Mouse (Mus musculus): Measurements from ENCODE around the gene Pdpn.
"Not testable (repeated sequence)": the region's sequence is repeated elsewhere in the genome, so short reads cannot be mapped to it uniquely, and the experiment has no call there.

Pdpn gene

GRCm38 (mm10) chr4:143299325-143300070, at the start of gene Pdpn:
TSS of gene Pdpn (minus strand) at chr4:143299564.
- peak; percentile 58 for DNase-seq (ENCODE audit: low read depth, low spot score)

DNA sequence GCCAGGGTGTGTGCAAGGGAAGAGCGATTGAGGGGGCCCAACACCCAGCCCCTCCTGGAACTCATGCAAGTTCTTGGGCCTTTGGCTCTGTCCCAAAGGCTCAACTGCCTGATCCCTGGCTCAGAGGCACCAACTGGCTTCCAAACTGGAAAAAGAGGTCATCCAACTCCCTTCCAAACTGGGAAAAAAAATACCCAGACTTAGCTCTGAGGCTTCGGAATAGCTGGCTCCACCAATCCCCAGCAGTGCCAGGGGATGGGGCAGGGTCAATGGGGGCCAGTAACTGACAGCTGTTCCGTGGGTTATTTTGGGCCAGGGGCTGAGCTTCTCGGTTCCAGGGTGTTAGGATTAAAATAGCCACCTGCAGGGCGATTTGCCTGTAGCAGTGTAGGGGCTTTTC, 49.3 kb upstream of the Pdpn start:
- DNase-seq (ENCODE audit: low read depth, low spot score) = peak; percentile 78

DNA sequence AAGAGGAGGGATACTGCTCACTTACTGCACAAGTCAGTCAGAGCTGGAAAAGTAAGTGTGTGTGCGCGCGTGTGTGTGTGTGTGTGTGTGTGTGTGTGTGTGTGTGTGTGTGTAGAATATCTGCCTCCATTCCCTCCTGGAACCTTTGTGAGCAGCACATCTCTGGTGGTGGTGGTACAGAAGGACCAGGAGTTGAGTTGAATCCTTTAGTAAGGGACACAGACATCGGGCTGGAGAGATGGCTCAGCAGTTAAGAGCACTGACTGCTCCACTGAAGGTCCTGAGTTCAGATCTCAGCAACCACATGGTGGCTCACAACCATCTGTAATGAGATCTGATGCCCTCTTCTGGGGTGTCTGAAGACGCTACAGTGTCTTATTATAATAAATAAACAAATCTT, 46.1 kb upstream of the Pdpn start:
- DNase-seq (ENCODE audit: low read depth, low spot score) = not testable (repeated sequence)

GRCm38 (mm10) chr4:143341470-143341869, 42.1 kb upstream of the Pdpn start:
- no peak for DNase-seq (ENCODE audit: low read depth, low spot score)

- DNase-seq (ENCODE audit: low read depth, low spot score) = no peak
These were observed 40.4 kb upstream of the Pdpn start for GRCm38 (mm10) chr4:143339808-143340207.

DNA sequence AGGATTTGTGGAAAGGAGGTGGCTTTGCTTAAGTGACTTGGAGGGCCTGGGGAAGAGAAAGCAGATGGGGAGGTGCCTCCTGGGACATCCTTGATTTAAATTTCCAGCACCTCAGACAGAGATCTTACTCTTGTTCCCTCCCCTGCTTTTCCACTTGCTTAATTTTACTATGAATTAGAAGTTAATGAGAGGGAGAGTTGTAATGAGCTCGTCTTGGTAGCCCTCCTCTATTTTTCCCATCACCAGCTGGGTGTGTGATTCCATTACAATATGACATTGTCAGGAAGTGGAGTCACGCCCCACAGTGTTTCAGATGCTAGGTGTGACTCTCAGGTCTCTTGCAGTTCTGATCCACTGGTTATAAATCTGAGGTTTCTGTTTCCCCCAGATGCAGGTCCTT, 36.7 kb upstream of the Pdpn start:
- DNase-seq (ENCODE audit: low read depth, low spot score) = no peak

DNA sequence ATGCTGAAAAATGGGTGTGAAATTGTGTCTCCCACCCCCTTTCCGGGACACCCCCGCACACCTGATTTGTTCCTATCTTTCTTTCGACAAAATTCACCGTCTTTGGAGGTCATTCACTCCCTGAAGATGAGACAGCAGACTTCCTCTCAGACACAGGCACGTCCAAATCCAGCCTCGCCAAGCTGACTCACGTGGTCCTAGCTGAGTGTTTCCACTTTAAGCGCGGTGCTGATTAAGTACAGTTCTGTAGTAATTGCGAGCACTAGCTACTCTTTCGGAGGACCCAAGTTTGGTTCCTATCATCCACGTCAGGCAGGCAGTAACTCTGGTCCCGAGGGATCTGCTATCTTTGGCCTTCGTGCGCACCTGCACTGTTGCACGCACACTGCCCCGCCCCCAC, 35.6 kb upstream of the Pdpn start:
- peak; percentile 29 for DNase-seq (ENCODE audit: low read depth, low spot score)

DNA sequence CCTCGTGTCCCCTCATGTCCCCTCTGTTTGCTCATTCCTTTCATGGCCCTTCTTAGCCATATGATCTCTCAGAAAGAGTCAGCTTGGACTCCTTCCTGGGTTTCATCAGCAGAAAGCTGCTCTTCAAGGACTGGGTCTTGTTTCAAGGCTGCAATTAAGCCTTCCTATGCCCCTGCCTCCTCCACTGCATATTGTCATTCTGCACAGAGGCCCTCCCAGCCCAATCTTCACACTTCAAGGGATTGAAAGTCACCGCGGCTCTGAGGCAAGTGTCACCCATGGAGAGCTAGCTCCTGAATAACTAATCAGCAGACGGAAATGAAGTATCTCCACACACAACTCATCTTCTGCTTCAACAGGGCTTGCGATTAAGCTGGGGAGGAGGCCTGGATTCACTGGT, 34.8 kb upstream of the Pdpn start:
- peak; percentile 30 for DNase-seq (ENCODE audit: low read depth, low spot score)

- DNase-seq (ENCODE audit: low read depth, low spot score) = no peak
These were observed 32.4 kb upstream of the Pdpn start for GRCm38 (mm10) chr4:143331787-143332186.

GRCm38 (mm10) chr4:143330566-143330965, 31.2 kb upstream of the Pdpn start:
- peak; percentile 84 for DNase-seq (ENCODE audit: low read depth, low spot score)

DNA sequence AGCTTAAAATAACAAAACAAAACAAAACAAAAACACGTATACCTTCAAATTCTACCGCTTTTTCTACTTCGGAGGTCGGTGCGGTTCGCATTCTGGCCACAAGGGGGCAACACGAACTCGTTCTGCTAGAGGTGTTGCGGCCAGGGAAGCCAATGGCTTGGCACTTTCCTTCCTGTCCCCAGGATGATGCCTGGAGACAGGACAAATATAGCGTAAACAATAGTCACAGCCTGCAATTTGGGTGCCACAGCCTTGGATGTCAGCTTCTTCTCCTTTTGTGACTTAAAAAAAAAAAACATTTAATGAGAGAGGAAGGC, 26.2 kb upstream of the Pdpn start:
- peak; percentile 46 for DNase-seq (ENCODE audit: low read depth, low spot score)

DNA sequence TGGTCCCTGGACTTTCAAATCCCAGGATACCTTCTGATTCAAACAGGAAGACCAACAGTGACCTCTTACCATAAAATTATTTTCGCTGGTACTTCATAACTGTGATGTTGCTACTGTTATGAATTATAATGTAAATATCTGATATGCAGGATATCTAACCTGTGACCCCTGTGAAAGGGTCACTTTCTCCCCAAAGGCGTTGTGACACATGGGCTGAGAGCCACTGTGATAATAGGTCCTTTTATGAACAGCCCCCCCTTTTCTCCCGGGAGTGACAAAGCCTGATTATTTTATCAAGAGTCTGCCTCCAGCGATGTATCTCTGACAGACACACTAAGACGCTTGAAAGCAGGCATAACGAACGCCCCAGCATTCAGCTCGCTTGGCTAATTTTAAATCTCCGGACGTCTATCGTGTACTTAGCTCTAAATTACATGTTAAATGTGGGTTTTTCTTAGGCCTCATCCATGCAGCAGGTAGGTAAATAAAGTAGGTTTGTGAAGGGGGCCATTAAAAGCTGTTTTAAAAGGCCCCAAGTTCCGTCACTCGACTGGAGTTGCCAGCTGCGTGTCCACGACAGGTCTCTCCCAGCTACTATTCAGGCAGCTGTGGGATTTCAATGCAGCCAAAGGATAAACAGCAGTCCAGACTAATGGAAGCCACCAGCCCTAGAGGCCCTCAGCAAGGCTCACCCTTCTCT, 25.7 kb upstream of the Pdpn start:
- DNase-seq (ENCODE audit: low read depth, low spot score) = no peak

DNA sequence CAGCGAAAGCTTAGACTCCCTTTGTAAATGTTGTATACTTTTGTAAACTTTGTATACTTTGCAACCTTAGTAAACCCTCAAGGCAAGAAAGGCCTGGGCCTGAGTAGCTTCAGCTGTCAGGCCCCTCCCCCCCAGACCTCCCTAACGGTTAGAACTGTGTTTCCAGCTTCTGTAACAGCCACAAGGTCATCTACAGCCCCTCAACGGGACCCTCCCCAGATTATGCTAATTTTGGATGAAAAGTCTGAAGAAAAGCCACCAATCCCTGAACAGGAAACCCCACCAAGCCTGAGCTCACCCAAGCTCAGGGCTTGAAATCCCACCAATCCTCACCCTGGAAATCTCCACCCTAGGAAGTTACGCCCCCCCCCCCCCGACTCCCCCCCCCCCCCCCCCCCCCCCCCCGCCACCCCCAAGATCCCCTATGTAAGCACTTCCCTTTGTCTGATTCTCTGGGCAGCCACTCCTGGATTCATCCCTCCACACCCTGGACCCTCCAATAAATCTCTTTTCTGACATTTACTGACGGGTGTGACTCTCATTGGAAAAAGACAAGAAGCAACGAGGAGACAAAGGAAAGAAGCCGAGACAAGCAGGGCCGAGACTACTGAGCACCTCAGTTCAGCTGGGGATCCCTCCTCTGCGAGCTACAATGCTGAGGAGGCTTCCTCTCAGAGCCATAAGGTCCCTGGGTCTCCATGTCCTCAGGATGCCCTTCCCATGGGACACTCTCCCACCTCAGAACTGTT, 25.0 kb upstream of the Pdpn start:
- no peak for DNase-seq (ENCODE audit: low read depth, low spot score)

GRCm38 (mm10) chr4:143313299-143313698, 13.9 kb upstream of the Pdpn start:
- DNase-seq (ENCODE audit: low read depth, low spot score) = no peak

DNA sequence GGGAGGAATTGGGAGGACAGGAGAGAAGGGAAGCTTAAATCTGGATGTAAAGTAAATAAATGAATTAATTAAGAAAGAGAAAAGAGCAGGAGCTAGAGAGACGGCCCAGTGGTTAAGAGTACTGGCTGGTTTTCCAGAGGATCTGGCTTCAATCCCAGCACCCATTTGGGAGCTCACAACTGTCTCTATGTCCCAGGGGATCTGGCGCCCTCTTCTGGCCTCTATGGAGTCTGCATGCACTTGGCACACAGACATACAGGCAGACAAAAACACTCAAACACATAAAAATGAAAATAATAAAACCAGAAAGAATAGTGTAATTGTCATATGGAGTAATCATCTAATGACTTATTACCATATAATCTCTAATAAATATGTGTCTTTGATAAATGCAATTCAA, 12.0 kb upstream of the Pdpn start:
- DNase-seq (ENCODE audit: low read depth, low spot score) = peak; percentile 59

DNA sequence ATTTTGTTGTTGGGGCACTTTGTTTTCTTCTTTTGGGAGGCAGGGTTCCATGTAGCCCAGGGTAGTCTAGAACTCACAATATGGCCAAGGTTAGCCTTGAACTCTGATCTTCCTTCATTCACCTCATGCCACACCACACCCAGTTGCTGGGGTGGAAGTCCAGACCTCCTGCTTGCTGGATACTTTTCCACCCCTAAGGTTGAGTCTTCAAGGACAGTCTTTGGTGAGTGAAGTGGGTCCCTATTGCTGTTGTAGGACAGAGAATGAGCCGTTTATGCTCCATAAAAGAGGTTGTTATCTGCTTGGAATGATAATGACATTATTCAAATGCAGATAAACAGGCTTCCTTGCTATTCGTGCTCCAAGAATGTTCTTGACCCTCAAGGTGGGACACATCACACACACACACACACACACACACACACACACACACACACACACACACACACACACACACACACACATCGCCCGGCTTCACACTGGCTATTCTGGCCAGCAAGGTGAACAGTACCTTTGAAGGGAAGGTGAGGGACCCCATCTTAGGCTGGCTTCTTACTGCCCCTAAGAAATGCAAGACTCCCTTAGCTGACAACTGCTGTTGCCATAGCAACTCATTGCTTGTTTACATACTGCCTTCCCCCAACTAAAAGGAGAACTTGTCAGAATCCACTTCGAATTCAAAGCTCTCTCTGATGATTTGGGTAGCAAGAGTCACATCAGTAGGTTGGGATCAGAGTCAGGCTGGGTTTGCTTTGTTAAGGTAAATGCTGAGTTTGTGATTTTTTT, 6.8 kb upstream of the Pdpn start:
- no peak for DNase-seq (ENCODE audit: low read depth, low spot score)

GRCm38 (mm10) chr4:143305031-143305430, 5.7 kb upstream of the Pdpn start:
- no peak for DNase-seq (ENCODE audit: low read depth, low spot score)

- no peak for DNase-seq (ENCODE audit: low read depth, low spot score)
These were observed 3.0 kb upstream of the Pdpn start for GRCm38 (mm10) chr4:143302279-143302890.

DNA sequence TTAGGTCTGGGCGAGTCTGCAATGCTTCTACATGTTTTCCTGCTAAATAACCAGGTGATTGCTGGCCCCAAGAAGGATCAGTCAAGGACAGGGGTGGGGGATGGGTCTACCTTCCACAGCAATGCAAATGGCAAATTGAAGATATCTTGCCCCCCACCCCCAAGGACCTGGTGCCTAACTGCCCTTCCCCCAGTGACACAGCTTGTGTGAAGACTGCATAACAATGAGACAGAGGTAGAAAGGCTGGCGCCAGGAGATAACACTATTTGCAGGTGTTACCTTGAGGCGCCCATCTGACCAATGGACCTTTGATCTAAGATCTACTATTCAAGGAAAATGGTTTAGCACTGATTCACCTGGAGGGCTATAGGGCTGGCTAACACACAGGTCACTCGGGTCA, 2.5 kb upstream of the Pdpn start:
- no peak for DNase-seq (ENCODE audit: low read depth, low spot score)

DNA sequence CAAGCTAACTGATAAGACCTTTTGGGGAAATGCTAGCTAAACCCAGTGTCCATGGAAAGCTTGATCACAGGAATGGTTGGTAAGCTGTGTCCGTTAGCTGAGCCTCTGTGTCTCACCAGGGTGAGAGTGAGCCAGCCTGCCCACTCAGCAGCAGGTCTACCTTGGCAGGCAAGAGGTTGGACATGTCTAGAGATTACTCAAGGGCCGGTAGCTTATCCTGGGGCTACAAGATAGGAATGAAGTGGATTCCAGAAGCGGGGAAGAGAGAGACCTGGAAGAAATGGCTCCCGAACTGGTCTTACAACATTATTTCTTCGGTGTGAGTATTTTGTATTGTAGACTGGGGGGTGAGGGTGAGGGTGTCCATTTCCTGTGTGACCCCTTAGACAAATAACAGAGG, 1.7 kb upstream of the Pdpn start:
- DNase-seq (ENCODE audit: low read depth, low spot score) = no peak

- DNase-seq (ENCODE audit: low read depth, low spot score) = no peak
These were observed 837 bp upstream of the Pdpn start for GRCm38 (mm10) chr4:143300113-143300688.

All from skeletal muscle tissue, adult 2 months (tissue).